Mouse (Mus musculus) B cell, adult 62 days (primary cell): ENCODE measurements around the gene Gm13285. TPM values are rescaled to one million over a fixed set of nuclear protein-coding genes. Genes with fewer than 3 reads are reported as not detected.

Source experiments
- total RNA-seq: library from RNA; stranded (reverse); gene quantifications from 4 replicates; pipeline ENCODE4 v1.2.4, GENCODE M21; 2023

The Gm13285 gene
- not detected in 4 replicates for total RNA-seq

GRCm38 (mm10) chr4:88799365-88799764, at the start of gene Gm13285:
Gene Gm13285 (plus strand): TSS chr4:88799665.

GRCm38 (mm10) chr4:88754818-88755340, 44.6 kb upstream of the Gm13285 start, which contains the start of gene Gm13271:
Gene Gm13271 (plus strand): TSS chr4:88754868.

GRCm38 (mm10) chr4:88759610-88760268, 39.7 kb upstream of the Gm13285 start, which contains the start of gene Gm13283:
Gene Gm13283 (plus strand): TSS chr4:88760119.

GRCm38 (mm10) chr4:88773534-88773933, 25.9 kb upstream of the Gm13285 start, which contains the start of gene Gm13290:
Gene Gm13290 (plus strand): TSS chr4:88773834.

GRCm38 (mm10) chr4:88776622-88777021, 22.8 kb upstream of the Gm13285 start, which contains the start of gene Gm13289:
Gene Gm13289 (plus strand): TSS chr4:88776922.

GRCm38 (mm10) chr4:88779550-88779949, 19.9 kb upstream of the Gm13285 start, which contains the start of gene Gm13272:
Gene Gm13272 (plus strand): TSS chr4:88779850.

GRCm38 (mm10) chr4:88781831-88782230, 17.6 kb upstream of the Gm13285 start, which contains the start of gene Ifnz:
Gene Ifnz (plus strand): TSS chr4:88782131.

GRCm38 (mm10) chr4:88785409-88785808, 14.1 kb upstream of the Gm13285 start, which contains the start of gene Gm13276:
Gene Gm13276 (plus strand): TSS chr4:88785709.

GRCm38 (mm10) chr4:88788402-88788801, 11.1 kb upstream of the Gm13285 start, which contains the start of gene Gm13277:
Gene Gm13277 (plus strand): TSS chr4:88788632.

GRCm38 (mm10) chr4:88791250-88791649, 8.2 kb upstream of the Gm13285 start, which contains the start of gene Gm13278:
Gene Gm13278 (plus strand): TSS chr4:88791550.

GRCm38 (mm10) chr4:88793936-88794675, 5.4 kb upstream of the Gm13285 start, which contains the start of gene Gm13275:
Gene Gm13275 (plus strand): TSS chr4:88794487.

GRCm38 (mm10) chr4:88797097-88797496, 2.4 kb upstream of the Gm13285 start, which contains the start of gene Gm13279:
Gene Gm13279 (plus strand): TSS chr4:88797397.

GRCm38 (mm10) chr4:88802954-88803353, 3.5 kb downstream of the Gm13285 start, which contains the start of gene Gm13287:
Gene Gm13287 (plus strand): TSS chr4:88803254.

GRCm38 (mm10) chr4:88805231-88805630, 5.8 kb downstream of the Gm13285 start, which contains the start of gene Gm13288:
Gene Gm13288 (plus strand): TSS chr4:88805531.

GRCm38 (mm10) chr4:88815928-88816327, 16.5 kb downstream of the Gm13285 start, which contains the start of gene Ifna7:
Gene Ifna7 (plus strand): TSS chr4:88816228.

GRCm38 (mm10) chr4:88819659-88820058, 20.2 kb downstream of the Gm13285 start, which contains the start of gene Ifna11:
Gene Ifna11 (plus strand): TSS chr4:88819959.

GRCm38 (mm10) chr4:88827116-88827515, 27.7 kb downstream of the Gm13285 start, which contains the start of gene Ifna6:
Gene Ifna6 (plus strand): TSS chr4:88827416.

GRCm38 (mm10) chr4:88835225-88835624, 35.8 kb downstream of the Gm13285 start, which contains the start of gene Ifna5:
Gene Ifna5 (plus strand): TSS chr4:88835525.

GRCm38 (mm10) chr4:88841438-88841911, 42.0 kb downstream of the Gm13285 start, which contains the start of gene Ifna4:
Gene Ifna4 (plus strand): TSS chr4:88841861.

GRCm38 (mm10) chr4:88849698-88850097, 50.2 kb downstream of the Gm13285 start, which contains the start of gene Ifna1:
Gene Ifna1 (plus strand): TSS chr4:88850087.

